Mouse (Mus musculus) MEL (cell line): ENCODE results near the gene Hfm1.

Experiments used
- CTCF ChIP-seq, 3 experiments: IDR thresholded peaks in 2 of 3; conservative IDR thresholded peaks in 1 of 3; 2 replicates each; pipeline ENCODE4 v1.5.1; 2011 to 2012; ENCODE audit warnings: low read length in 3 of 3, low read depth in 2 of 3, mild to moderate bottlenecking in 2 of 3, improper control_type of control experiment in 1 of 3, inconsistent platforms in 1 of 3, mixed read lengths in 1 of 3, moderate library complexity in 1 of 3; ENCODE audit not compliant: control insufficient read depth in 1 of 3, insufficient read depth in 1 of 3, poor library complexity in 1 of 3, severe bottlenecking in 1 of 3
- EP300 ChIP-seq, 2 experiments: IDR thresholded peaks; 2 replicates each; pipeline ENCODE4 v1.6.1; 2011; ENCODE audit warnings: improper control_type of control experiment in 2 of 2, low read length in 2 of 2, low read depth in 1 of 2, mild to moderate bottlenecking in 1 of 2
- HCFC1 ChIP-seq: IDR thresholded peaks from 2 replicates; pipeline ENCODE4 v1.6.1; 2012; ENCODE audit warnings: low read depth, mild to moderate bottlenecking, inconsistent platforms, low read length, improper control_type of control experiment, moderate library complexity
- POLR2A ChIP-seq, 2 experiments: IDR thresholded peaks; 2 replicates each; pipeline ENCODE4 v1.6.1; 2011 to 2012; ENCODE audit warnings: low read length in 2 of 2, mild to moderate bottlenecking in 2 of 2, control low read depth in 1 of 2, improper control_type of control experiment in 1 of 2, low read depth in 1 of 2, moderate library complexity in 1 of 2; ENCODE audit not compliant: control insufficient read depth in 1 of 2, insufficient read depth in 1 of 2, poor library complexity in 1 of 2
- POLR2AphosphoS2 ChIP-seq: IDR thresholded peaks from 2 replicates; pipeline ENCODE4 v1.6.1; 2011; ENCODE audit warnings: low read length, improper control_type of control experiment
- TAL1 ChIP-seq: IDR thresholded peaks from 2 replicates; pipeline ENCODE4 v1.6.1; 2012; ENCODE audit warnings: mild to moderate bottlenecking, inconsistent platforms, low read length, moderate library complexity, mixed read lengths
- USF1 ChIP-seq: IDR thresholded peaks from 2 replicates; pipeline ENCODE4 v1.6.1; 2014; ENCODE audit warnings: low read depth, mild to moderate bottlenecking, inconsistent platforms, low read length, improper control_type of control experiment, moderate library complexity
- ZKSCAN1 ChIP-seq: IDR thresholded peaks from 2 replicates; pipeline ENCODE4 v1.6.1; 2012; ENCODE audit warnings: low read depth, mild to moderate bottlenecking, inconsistent platforms, low read length, improper control_type of control experiment, moderate library complexity

DNA sequence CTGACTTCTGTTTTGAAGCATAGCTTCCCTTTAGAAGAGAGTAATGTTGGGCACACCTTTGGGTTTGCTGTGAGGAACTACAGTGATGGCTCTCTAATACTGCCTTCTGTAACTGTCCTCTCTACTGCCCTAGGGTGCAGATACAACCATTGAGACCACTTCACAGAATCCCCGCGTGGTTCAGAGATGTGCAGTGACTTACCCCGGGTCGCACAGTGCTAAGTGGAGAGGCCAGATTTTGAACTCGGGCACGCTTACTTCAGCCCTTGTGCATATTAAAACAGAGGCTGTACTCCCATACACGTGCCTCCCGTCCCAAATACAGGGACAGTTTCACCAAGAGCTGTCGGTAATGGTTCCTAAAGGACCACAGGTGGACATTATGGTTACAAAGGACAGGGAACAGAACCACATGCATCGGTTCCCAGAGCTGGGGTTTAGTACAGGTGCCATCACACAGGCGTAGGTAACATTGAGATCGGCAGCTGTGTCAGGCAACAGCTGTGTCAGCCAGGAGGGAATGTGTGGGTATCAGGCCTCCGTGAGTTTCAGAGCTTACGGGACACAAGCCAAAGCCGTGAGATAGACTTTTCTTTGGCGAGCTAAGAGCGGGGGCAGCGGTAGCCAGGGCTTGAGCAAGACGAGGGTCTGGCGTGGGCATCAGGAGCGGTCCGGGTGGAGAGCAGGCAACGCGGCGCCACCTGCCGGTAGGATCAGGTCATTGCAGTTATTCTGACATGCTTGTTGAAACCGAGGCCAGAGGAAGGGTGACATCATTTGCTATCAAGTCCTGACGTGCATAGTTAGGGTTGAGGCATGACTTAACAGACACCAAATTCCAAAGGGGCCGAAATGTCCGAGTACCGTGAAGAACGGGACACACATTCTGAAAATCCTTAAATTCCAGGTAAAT lies 124.0 kb downstream of the Hfm1 start:
- TF ChIP-seq TAL1 (no peak), CTCF (IDR thresholded peaks at IDR 0.05 in 2 of 3, conservative IDR thresholded peaks at IDR 0.05 in 1 of 3; ENCODE audit: control insufficient read depth in 1 of 3, insufficient read depth in 1 of 3, low read depth in 2 of 3, low read length in 3 of 3, poor library complexity in 1 of 3, severe bottlenecking in 1 of 3) (peak; percentile 90 to 94 (median 93)), USF1 (no peak), POLR2AphosphoS2 (no peak), ZKSCAN1 (no peak), POLR2A (IDR thresholded peaks at IDR 0.05; ENCODE audit: control insufficient read depth in 1 of 2, insufficient read depth in 1 of 2, low read depth in 1 of 2, low read length in 2 of 2, poor library complexity in 1 of 2) (no peak), EP300 (IDR thresholded peaks at IDR 0.05; ENCODE audit: low read depth in 1 of 2, low read length in 2 of 2) (no peak), HCFC1 (0 out of 2 replicates have a peak, but pooled peaks have one; percentile 35)
